Mouse (Mus musculus) regulatory T cell (primary cell): Measurements from ENCODE around the gene Gm47429.
"Not testable (repeated sequence)": the region's sequence is repeated elsewhere in the genome, so short reads cannot be mapped to it uniquely, and the experiment has no call there.

Experiments
- in situ Hi-C: fragments of 300-600 bp; cut with MboI, MseI; formaldehyde crosslinking; loops from one replicate; pipeline ENCODE4 v1.15.1; 2025; ENCODE audit warnings: high pct_unique_total_duplicates

Gene Gm47429

GRCm38 (mm10) chr13:50443812-50444211, at the start of gene Gm47429:
TSS of gene Gm47429 (minus strand) at chr13:50443912.
- in situ Hi-C loops, result no loop called here

GRCm38 (mm10) chr13:50488510-50488909, 44.8 kb upstream of the Gm47429 start:
- in situ Hi-C loops, result loop anchor here (10.0 kb wide), 1 partner anchor 956 kb away; no protein-coding TSS in a partner anchor

DNA sequence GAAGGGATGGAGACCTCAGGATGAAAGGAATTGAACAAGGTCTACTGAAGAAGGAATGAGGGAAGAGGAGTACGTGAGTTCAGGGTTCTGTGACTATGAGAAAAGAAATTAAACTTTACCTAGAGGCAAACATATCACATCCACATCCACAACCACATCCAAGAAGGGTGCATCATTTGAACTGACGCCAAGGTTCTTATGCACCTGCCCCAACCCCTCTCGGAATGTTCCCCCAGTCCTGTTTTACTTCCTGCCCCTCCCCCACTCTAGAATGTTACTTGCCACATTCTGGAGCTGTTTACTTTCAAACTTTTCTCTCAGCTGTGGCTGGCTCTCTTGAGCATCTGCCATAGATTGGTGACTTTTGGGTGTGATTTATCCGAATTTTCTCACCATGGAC, 23.3 kb upstream of the Gm47429 start, which contains the start of gene Nutm2:
TSS of gene Nutm2 (plus strand) at position 301 of the 400 bp plus-strand sequence.
- in situ Hi-C loops, result no loop called here

- in situ Hi-C loops, result no loop called here
Observed at GRCm38 (mm10) chr13:50464621-50465562, 21.2 kb upstream of the Gm47429 start.

- in situ Hi-C loops, result not testable (repeated sequence)
Observed at GRCm38 (mm10) chr13:50460433-50460832, 16.7 kb upstream of the Gm47429 start.

GRCm38 (mm10) chr13:50453426-50453825, 9.7 kb upstream of the Gm47429 start:
- in situ Hi-C loops, result no loop called here

DNA sequence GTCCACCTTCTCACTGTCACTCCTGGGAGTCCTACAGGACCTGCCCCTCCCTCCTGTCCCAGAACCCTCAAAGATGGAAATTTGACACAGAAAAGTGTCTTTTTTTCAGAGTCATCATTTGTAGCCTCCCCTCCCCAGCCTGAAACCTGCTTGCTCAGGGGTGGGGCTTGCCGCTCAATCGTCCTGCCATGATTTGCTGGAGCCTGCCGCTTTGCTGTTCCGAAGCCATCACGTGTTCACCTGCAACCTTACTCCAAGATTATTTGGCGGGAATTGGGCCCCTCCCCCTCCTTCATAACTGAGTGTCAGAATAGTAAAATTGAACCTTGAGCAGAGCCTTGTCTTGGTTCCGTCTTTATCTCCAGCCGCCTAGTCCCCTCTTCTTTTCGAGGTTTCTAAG, 8.6 kb upstream of the Gm47429 start:
- in situ Hi-C loops, result not testable (repeated sequence)

- in situ Hi-C loops, result no loop called here
Observed at GRCm38 (mm10) chr13:50445261-50445660, 1.5 kb upstream of the Gm47429 start.

- in situ Hi-C loops, result no loop called here
Observed at GRCm38 (mm10) chr13:50426686-50427085, 17.0 kb downstream of the Gm47429 start.

- in situ Hi-C loops, result loop anchor here (25.0 kb wide), 1 partner anchor 863 kb away; no protein-coding TSS in a partner anchor
Observed at GRCm38 (mm10) chr13:50424517-50424916, 19.2 kb downstream of the Gm47429 start.

DNA sequence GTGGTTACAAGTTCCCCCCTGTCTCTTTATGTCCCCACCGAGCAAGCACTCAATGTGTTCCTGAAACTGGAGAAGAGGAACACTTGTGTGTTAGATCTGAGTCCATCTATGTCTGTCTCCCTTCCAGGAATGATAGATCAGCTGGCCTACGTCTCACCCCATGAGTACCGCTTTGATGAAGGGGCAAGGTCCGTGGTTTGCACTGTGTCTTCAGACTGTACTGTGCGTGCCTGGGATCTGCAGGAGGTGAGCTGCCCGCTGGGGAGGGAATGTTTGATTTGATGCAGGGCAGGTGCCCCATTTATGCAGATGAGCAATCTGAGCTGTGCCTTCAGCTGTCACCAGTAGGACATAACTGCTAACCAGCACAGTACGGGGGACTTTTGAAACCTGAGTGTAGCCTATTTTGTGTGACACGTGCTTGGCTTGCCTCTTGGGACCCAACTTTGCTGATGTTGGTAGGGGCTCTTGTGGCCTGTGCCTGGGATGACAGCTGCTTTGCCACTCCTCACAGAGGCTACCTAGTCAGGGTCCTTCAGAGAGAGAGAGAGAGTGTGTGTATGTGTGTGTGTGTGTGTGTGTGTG, 20.0 kb downstream of the Gm47429 start:
- in situ Hi-C loops, result loop anchor here (25.0 kb wide), 1 partner anchor 864 kb away; no protein-coding TSS in a partner anchor

DNA sequence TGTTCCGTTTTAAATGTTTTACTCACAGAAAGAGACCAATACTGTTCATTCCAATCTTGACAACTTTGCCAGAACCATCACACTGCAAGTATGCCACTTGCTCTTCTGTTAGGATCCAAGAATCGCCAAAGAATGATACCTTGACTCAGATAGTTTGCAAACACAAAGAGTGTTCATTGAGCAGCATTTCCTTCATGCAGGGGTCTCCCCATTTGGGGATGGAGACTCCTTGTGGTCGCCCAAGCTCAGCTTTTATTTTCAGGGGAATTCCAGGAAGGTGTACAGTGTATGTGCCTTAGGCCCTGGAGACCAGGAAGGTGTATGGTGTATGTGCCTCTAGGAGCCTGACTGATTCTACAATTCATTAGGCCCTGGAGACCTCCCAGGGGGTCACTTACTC, 25.3 kb downstream of the Gm47429 start:
- in situ Hi-C loops, result loop anchor here (25.0 kb wide), 1 partner anchor 869 kb away; no protein-coding TSS in a partner anchor

DNA sequence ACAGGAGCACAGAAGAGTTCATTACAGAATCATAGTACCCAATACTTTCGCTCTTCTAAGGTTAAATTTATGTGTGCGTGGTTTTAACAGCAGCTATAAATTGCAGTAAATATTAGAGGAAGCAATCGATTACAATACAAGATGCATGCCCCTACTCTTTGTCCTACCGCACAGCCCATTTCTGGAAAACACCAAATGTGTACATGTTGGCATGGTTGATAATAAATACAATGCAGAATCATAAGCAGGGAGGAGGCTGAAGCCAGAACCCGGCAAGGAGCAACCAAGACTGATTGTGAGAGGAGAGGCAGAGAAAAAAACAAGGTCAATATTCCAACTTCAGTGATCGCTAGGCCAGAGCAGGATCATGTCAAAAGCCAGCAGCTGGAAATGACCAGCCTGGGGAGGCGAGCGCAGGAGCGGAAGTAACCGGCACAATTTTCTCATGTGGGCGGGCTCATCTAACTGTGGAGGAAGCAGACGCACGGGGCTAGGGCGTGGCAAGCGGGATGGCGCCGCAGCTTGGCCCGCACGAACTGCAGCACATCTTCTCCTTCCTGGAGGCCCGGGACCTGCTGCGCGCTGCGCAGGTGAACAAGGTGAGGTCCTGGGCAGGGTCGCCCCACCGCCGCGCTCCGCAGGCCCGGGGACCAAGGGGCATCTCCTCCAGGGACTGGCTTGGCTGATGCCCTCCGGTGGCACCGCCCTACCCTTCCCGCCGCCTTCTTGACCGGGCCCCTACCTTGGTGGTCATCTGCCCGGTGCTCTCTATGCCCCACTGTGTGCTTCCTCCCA, 26.1 kb downstream of the Gm47429 start, which contains the start of gene Fbxw17:
TSS of gene Fbxw17 (plus strand) at position 476 of the 795 bp plus-strand sequence.
- in situ Hi-C loops, result loop anchor here (25.0 kb wide), 1 partner anchor 870 kb away; no protein-coding TSS in a partner anchor
